Mouse (Mus musculus) kidney, embryonic 16.5 days (tissue): ENCODE data around the gene Zfp622. TPM values are rescaled to one million over a fixed set of nuclear protein-coding genes. Genes with fewer than 3 reads are reported as not detected.
"Not testable (repeated sequence)": the region's sequence is repeated elsewhere in the genome, so short reads cannot be mapped to it uniquely, and the experiment has no call there.

ENCODE experiments used
- ATAC-seq: fragments of 200-750 bp; cut with Nextera tagmentation; 2 replicates; pipeline ENCODE4 v1.8.0; 2017; ENCODE audit warnings: moderate TSS enrichment; ENCODE audit not compliant: low FRiP score, low TSS enrichment
- H3K27ac ChIP-seq: fragments of 300-500 bp; sonication (generic); 2 replicates; pipeline ENCODE4 v1.5.1; 2014; ENCODE audit warnings: low read length
- H3K27me3 ChIP-seq: fragments of 300-500 bp; sonication (generic); 2 replicates; pipeline ENCODE4 v1.6.1; 2014; ENCODE audit warnings: low read length, control low read depth, mixed read lengths; ENCODE audit not compliant: insufficient read depth
- H3K36me3 ChIP-seq: fragments of 300-500 bp; sonication (generic); 2 replicates; pipeline ENCODE4 v1.6.1; 2014; ENCODE audit warnings: low read length, control low read depth, mixed read lengths; ENCODE audit not compliant: insufficient read depth
- H3K4me1 ChIP-seq: fragments of 300-500 bp; sonication (generic); 2 replicates; pipeline ENCODE4 v1.6.1; 2014; ENCODE audit warnings: low read length, control low read depth, mixed read lengths; ENCODE audit not compliant: insufficient read depth
- H3K4me2 ChIP-seq: fragments of 300-500 bp; sonication (generic); replicated peaks from 2 replicates; pipeline ENCODE4 v1.6.1; 2014; ENCODE audit warnings: low read depth, low read length
- H3K4me3 ChIP-seq: fragments of 300-500 bp; sonication (generic); 2 replicates; pipeline ENCODE4 v1.5.1; 2014; ENCODE audit warnings: mild to moderate bottlenecking, low read length
- H3K9ac ChIP-seq: fragments of 300-500 bp; sonication (generic); replicated peaks from 2 replicates; pipeline ENCODE4 v1.6.1; 2014; ENCODE audit warnings: low read length
- H3K9me3 ChIP-seq: fragments of 300-500 bp; sonication (generic); 2 replicates; pipeline ENCODE4 v1.6.1; 2016; ENCODE audit warnings: low read length, control low read depth
- WGBS: fragments of 180-500 bp; shearing (Covaris S2); extraction: QIAGEN DNeasy Blood & Tissue Kit; methylation state at CpG from one replicate; pipeline ENCODE4 v1.1.7; 2014; 5-methylcytosine and 5-hydroxymethylcytosine counted together
- polyA plus RNA-seq: library from polyadenylated mRNA; unstranded; fragments of >200 nt; fragmentation: Nextera tagmentation; extraction: Ambion mirVana; gene quantifications from 2 replicates; pipeline ENCODE4 v1.2.1, GENCODE M21; 2015

Gene Zfp622
- polyA plus RNA-seq, 1 experiment from 2014 or later, result 28.1 TPM

GRCm38 (mm10) chr15:25999545-25999944 is 15.4 kb downstream of the Zfp622 start:
- 53% methylated on average over 5 of the region's 5 CpGs for WGBS
- not testable (repeated sequence) for H3K4me2 ChIP-seq, H3K9me3 ChIP-seq, H3K4me3 ChIP-seq, H3K27ac ChIP-seq, H3K9ac ChIP-seq, H3K27me3 ChIP-seq, H3K4me1 ChIP-seq
- peak; percentile 95 for ATAC-seq
- H3K36me3 ChIP-seq, result peaks cover 15% of the 10 kb centered on the region

GRCm38 (mm10) chr15:26008621-26009020 is 24.5 kb downstream of the Zfp622 start:
- Histone ChIP-seq H3K4me3 (no peak overlapping the region), H3K9ac (no peak overlapping the region), H3K36me3 (no peaks in the 10 kb centered on the region), H3K27ac (no peak overlapping the region), H3K9me3 (no peaks in the 10 kb centered on the region), H3K27me3 (no peaks in the 10 kb centered on the region), H3K4me2 (no peak overlapping the region), H3K4me1 (no peaks in the 10 kb centered on the region)
- 68% methylated on average over 3 of the region's 3 CpGs for WGBS
- no peak for ATAC-seq

GRCm38 (mm10) chr15:26012891-26013290 is 28.7 kb downstream of the Zfp622 start:
- WGBS, result 40% methylated on average over 4 of the region's 4 CpGs
- no peak overlapping the region for H3K27ac ChIP-seq

GRCm38 (mm10) chr15:26015979-26016665 is 32.0 kb downstream of the Zfp622 start:
- no peak overlapping the region for H3K4me3 ChIP-seq
- peak; percentile 83; the same call in 1 of the 2 replicates for ATAC-seq
- no peak overlapping the region for H3K27ac ChIP-seq
- no peaks in the 10 kb centered on the region for H3K27me3 ChIP-seq
- peaks cover 10% of the 10 kb centered on the region; the same call in 1 of the 2 replicates for H3K4me1 ChIP-seq
- H3K9ac ChIP-seq, result no peak overlapping the region
- WGBS, result 9% methylated on average over 14 of the region's 14 CpGs
- no peaks in the 10 kb centered on the region for H3K9me3 ChIP-seq
- no peaks in the 10 kb centered on the region for H3K36me3 ChIP-seq
- H3K4me2 ChIP-seq, result peak overlapping the region; percentile 21; the same call in 1 of the 2 replicates

More at GRCm38 (mm10) chr15:26012891-26013290, 28.7 kb downstream of the Zfp622 start:
- Histone ChIP-seq H3K9ac (no peak overlapping the region), H3K36me3 (no peaks in the 10 kb centered on the region), H3K9me3 (no peaks in the 10 kb centered on the region), H3K4me2 (no peak overlapping the region), H3K4me3 (no peak overlapping the region), H3K27me3 (no peaks in the 10 kb centered on the region), H3K4me1 (peaks cover 10% of the 10 kb centered on the region; the same call in 1 of the 2 replicates)
- ATAC-seq, result no peak

DNA sequence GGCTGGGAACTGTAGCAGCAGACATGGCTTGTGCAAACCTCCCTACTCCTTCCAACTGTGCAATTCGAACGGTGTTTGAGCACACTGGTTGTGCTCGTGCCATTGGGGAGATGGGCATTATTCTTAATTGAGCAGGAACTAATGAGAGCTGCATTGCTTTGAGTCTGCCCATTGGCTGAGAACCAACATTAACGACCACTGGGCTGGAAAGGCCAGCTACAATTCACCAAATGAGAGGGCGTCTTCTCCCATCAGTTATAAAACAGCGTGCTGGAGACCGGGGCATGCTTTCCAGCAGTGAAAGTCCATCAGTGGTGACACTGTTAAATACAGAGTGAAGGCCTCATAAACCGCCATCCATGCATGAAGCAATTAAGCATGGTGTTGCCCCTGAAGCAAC is 37.6 kb downstream of the Zfp622 start:
- 31% methylated on average over 8 of the region's 8 CpGs for WGBS
- ATAC-seq, result peak; percentile 75
- H3K27ac ChIP-seq, result no peak overlapping the region
- no peak overlapping the region for H3K9ac ChIP-seq
- H3K36me3 ChIP-seq, result no peaks in the 10 kb centered on the region
- H3K4me1 ChIP-seq, result peaks cover 11% of the 10 kb centered on the region; the same call in 1 of the 2 replicates
- no peaks in the 10 kb centered on the region for H3K27me3 ChIP-seq
- no peak overlapping the region for H3K4me3 ChIP-seq
- no peaks in the 10 kb centered on the region for H3K9me3 ChIP-seq
- H3K4me2 ChIP-seq, result no peak overlapping the region

- H3K4me1 ChIP-seq, result peaks cover 8% of the 10 kb centered on the region; the same call in 1 of the 2 replicates
- H3K9me3 ChIP-seq, result no peaks in the 10 kb centered on the region
- H3K27ac ChIP-seq, result no peak overlapping the region
- 71% methylated on average over 5 of the region's 5 CpGs for WGBS
- H3K9ac ChIP-seq, result no peak overlapping the region
- no peak for ATAC-seq
- no peak overlapping the region for H3K4me2 ChIP-seq
- no peaks in the 10 kb centered on the region for H3K27me3 ChIP-seq
- H3K36me3 ChIP-seq, result no peaks in the 10 kb centered on the region
- no peak overlapping the region for H3K4me3 ChIP-seq
Measured at GRCm38 (mm10) chr15:26022636-26023035, 38.5 kb downstream of the Zfp622 start.

DNA sequence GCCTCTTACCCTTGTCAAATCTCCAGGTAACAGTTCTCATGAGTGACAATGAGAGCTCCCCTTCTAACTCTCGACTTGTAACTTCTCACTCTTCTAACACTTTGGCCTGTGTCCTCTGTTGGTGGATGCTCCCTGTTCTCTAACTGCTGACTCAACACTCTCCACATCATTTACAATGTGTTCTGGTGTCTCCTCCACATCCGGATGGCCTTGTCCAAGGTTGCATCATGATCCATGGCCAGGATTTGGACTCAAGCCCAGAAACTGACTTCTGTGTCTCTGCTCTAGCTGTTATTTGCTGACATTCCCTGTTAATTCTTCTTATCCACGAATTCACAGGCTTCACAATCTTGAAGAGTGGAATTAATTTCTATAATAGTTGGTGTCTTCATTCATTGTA is 47.5 kb downstream of the Zfp622 start:
- no peaks in the 10 kb centered on the region; the same call in 1 of the 2 replicates for H3K9me3 ChIP-seq
- H3K9ac ChIP-seq, result no peak overlapping the region
- H3K36me3 ChIP-seq, result no peaks in the 10 kb centered on the region
- H3K27me3 ChIP-seq, result no peaks in the 10 kb centered on the region
- no peak overlapping the region for H3K4me2 ChIP-seq
- 50% methylated on average over 3 of the region's 3 CpGs for WGBS
- H3K27ac ChIP-seq, result no peak overlapping the region
- H3K4me1 ChIP-seq, result no peaks in the 10 kb centered on the region
- no peak for ATAC-seq
- no peak overlapping the region for H3K4me3 ChIP-seq

- Histone ChIP-seq H3K4me1 (no peaks in the 10 kb centered on the region), H3K27ac (no peak overlapping the region), H3K27me3 (no peaks in the 10 kb centered on the region), H3K4me2 (no peak overlapping the region), H3K36me3 (no peaks in the 10 kb centered on the region), H3K9me3 (peaks cover 4% of the 10 kb centered on the region; the same call in 1 of the 2 replicates), H3K9ac (no peak overlapping the region), H3K4me3 (no peak overlapping the region)
- ATAC-seq, result no peak
- 44% methylated on average over 1 of the region's 1 CpGs for WGBS
Measured at GRCm38 (mm10) chr15:26040567-26040966, 56.4 kb downstream of the Zfp622 start.

DNA sequence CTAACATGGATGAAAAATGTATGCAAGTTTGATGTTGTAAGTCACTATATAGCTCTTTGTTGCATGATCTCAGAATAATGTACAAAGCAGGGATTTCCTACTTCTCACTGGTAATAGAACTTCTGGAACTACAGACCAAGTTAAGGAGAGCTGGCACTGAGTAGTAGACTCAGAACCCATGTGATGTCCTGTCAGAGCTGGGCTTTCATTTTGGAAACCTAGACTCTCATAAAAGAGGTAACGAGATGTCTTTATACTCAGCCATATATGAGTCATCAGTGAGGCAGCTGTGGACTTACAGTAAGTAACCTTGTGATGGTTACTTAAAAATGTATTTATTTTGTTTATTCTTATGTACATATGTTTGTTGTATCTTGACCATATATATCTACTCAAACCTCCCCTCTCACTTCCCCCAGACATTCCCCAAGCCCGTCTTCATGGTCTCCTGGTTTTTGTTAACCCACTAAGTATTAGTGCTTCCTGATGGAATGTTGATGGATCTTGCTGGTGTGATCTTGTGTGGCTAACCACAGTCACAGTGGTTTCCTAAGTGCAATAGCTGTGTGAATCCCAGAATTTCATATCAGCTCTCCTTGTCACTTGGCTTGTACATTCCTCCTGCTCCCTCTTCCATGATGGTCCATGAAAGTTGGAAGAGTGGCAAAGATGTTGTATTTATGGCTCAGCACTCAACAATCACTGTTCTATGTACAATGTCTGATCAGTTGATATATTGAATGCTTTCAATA is 57.2 kb downstream of the Zfp622 start:
- no peak for ATAC-seq
- no peak overlapping the region for H3K4me2 ChIP-seq

More for the DNA sequence above, 57.2 kb downstream of the Zfp622 start:
- no peaks in the 10 kb centered on the region for H3K36me3 ChIP-seq
- H3K9me3 ChIP-seq, result peaks cover 4% of the 10 kb centered on the region; the same call in 1 of the 2 replicates
- no peak overlapping the region for H3K27ac ChIP-seq
- WGBS, result 85% methylated on average over 2 of the region's 2 CpGs
- H3K4me1 ChIP-seq, result no peaks in the 10 kb centered on the region
- no peak overlapping the region for H3K4me3 ChIP-seq
- H3K9ac ChIP-seq, result no peak overlapping the region
- no peaks in the 10 kb centered on the region for H3K27me3 ChIP-seq
